Mouse (Mus musculus) left cerebral cortex, postnatal 10 days (tissue): ENCODE measurements around the gene Gnai3. TPM values are rescaled to one million over a fixed set of nuclear protein-coding genes. Genes with fewer than 3 reads are reported as not detected.

ENCODE experiments used
- DNase-seq, 2 experiments: peaks; one replicate each; pipeline ENCODE4 v3.0.0; 2021 to 2022; ENCODE audit warnings: low spot score in 2 of 2, mixed read lengths in 1 of 2; ENCODE audit errors: extremely low spot score in 1 of 2
- intact Hi-C: fragments of 180-260 bp; cut with DNase I; formaldehyde crosslinking; loops from one replicate; pipeline ENCODE4 v1.15.1; 2025
- total RNA-seq, 2 experiments: library from RNA; stranded (reverse); gene quantifications; 2 replicates each; pipeline ENCODE4 v1.2.3; 2021

Gene Gnai3
- total RNA-seq, 2 experiments from 2014 or later = 46.6 to 50.9 TPM

GRCm38 (mm10) chr3:108165532-108166315, 19.8 kb upstream of the Gnai3 start:
- peak in 1 of 2 experiments; percentile 53 for DNase-seq
- intact Hi-C loops = no loop called here

GRCm38 (mm10) chr3:108164807-108165206, 18.9 kb upstream of the Gnai3 start:
- peak; percentile 75 to 91 for DNase-seq
- intact Hi-C loops = loop anchor here (5.0 kb wide), 2 partner anchors 37 to 107 kb away; partner anchors contain the start of gene Cyb561d1

- DNase-seq = no peak
- intact Hi-C loops = loop anchor here (5.0 kb wide), 2 partner anchors 38 to 108 kb away; partner anchors contain the start of gene Cyb561d1
Observed at GRCm38 (mm10) chr3:108164091-108164490, 18.1 kb upstream of the Gnai3 start.

- intact Hi-C loops = no loop called here
- peak; percentile 61 to 71 for DNase-seq
Observed at GRCm38 (mm10) chr3:108158383-108159037, 12.6 kb upstream of the Gnai3 start.

- DNase-seq = peak; percentile 56 to 62
- intact Hi-C loops = no loop called here
Observed at GRCm38 (mm10) chr3:108154656-108155055, 8.7 kb upstream of the Gnai3 start, which contains the start of gene Gpr61. Gene Gpr61 (minus strand): TSS chr3:108154882.

GRCm38 (mm10) chr3:108152290-108152689, 6.3 kb upstream of the Gnai3 start:
- intact Hi-C loops = no loop called here
- DNase-seq = no peak

GRCm38 (mm10) chr3:108147386-108148235, 1.7 kb upstream of the Gnai3 start:
- peak; percentile 88 to 91 for DNase-seq
- intact Hi-C loops = loop anchor here (5.0 to 10.0 kb wide), 3 partner anchors 75 to 280 kb away; partner anchors contain the start of gene Gstm7

GRCm38 (mm10) chr3:108146671-108147070, 725 bp upstream of the Gnai3 start:
- intact Hi-C loops = loop anchor here (5.0 to 10.0 kb wide), 3 partner anchors 74 to 279 kb away; partner anchors contain the start of gene Gstm7
- DNase-seq = no peak

GRCm38 (mm10) chr3:108140786-108141185, 5.2 kb downstream of the Gnai3 start:
- intact Hi-C loops = loop anchor here (10.0 kb wide), 1 partner anchor 206 kb away; the partner anchor contains the start of gene Gstm7

GRCm38 (mm10) chr3:108139113-108139512, 6.8 kb downstream of the Gnai3 start:
- DNase-seq = no peak
- intact Hi-C loops = no loop called here

More at GRCm38 (mm10) chr3:108140786-108141185, 5.2 kb downstream of the Gnai3 start:
- no peak for DNase-seq

GRCm38 (mm10) chr3:108134701-108135100, 11.2 kb downstream of the Gnai3 start:
- peak in 1 of 2 experiments; percentile 45 for DNase-seq

GRCm38 (mm10) chr3:108132484-108132883, 13.5 kb downstream of the Gnai3 start:
- DNase-seq = no peak
- intact Hi-C loops = no loop called here

More at GRCm38 (mm10) chr3:108134701-108135100, 11.2 kb downstream of the Gnai3 start:
- intact Hi-C loops = no loop called here

- intact Hi-C loops = no loop called here
- DNase-seq = no peak
Observed at GRCm38 (mm10) chr3:108131821-108132220, 14.1 kb downstream of the Gnai3 start.

- no peak for DNase-seq
- intact Hi-C loops = no loop called here
Observed at GRCm38 (mm10) chr3:108131216-108131615, 14.7 kb downstream of the Gnai3 start.

GRCm38 (mm10) chr3:108129804-108130203, 16.1 kb downstream of the Gnai3 start:
- no peak for DNase-seq
- intact Hi-C loops = no loop called here

- intact Hi-C loops = no loop called here
- DNase-seq = no peak
Observed at GRCm38 (mm10) chr3:108129367-108129766, 16.6 kb downstream of the Gnai3 start.

GRCm38 (mm10) chr3:108128520-108128919, 17.4 kb downstream of the Gnai3 start:
- no peak for DNase-seq
- intact Hi-C loops = no loop called here

- intact Hi-C loops = no loop called here
- DNase-seq = no peak
Observed at GRCm38 (mm10) chr3:108126327-108126726, 19.6 kb downstream of the Gnai3 start.

- DNase-seq = no peak
- intact Hi-C loops = no loop called here
Observed at GRCm38 (mm10) chr3:108124131-108124530, 21.8 kb downstream of the Gnai3 start.
